Mouse (Mus musculus) liver, adult (tissue): Measurements from ENCODE around the gene Dnm2.
A peak's percentile ranks its signal among the peaks of the same experiment; 100 is the strongest.

Experiments
- GATA4 ChIP-seq: IDR thresholded peaks from 2 replicates; pipeline ENCODE4 v1.6.1; 2014; ENCODE audit warnings: mild to moderate bottlenecking, low read length; ENCODE audit not compliant: insufficient replicate concordance

Dnm2 gene

GRCm38 (mm10) chr9:21424631-21425555 lies at the start of gene Dnm2:
Dnm2 (plus strand) TSS chr9:21424908.
- TF ChIP-seq GATA4 = peak; percentile 35; the same call in 1 of the 2 replicates

DNA sequence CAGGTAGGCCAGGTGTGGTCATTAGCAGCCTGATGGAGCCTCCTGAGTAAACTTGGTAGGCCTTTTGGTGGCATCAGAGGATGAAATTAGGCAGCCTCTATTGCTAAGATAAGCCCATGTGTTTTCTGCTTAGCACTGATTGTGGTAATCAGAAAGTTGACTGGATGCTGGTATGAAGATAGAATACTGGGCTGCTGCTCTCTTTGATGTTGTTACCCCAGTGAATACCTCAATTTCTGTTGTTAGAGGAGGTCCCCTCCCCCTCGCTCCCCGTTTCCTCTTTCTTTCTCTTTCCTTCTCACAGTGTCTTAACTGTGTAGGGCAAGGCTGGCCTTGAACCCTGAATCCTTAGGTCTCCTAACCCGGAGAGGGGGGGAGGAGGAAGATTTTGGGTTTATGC lies 45.5 kb upstream of the Dnm2 start:
- TF ChIP-seq GATA4 = no peak

- no peak for TF ChIP-seq GATA4
These were observed 43.8 kb upstream of the Dnm2 start for GRCm38 (mm10) chr9:21380868-21381267.

DNA sequence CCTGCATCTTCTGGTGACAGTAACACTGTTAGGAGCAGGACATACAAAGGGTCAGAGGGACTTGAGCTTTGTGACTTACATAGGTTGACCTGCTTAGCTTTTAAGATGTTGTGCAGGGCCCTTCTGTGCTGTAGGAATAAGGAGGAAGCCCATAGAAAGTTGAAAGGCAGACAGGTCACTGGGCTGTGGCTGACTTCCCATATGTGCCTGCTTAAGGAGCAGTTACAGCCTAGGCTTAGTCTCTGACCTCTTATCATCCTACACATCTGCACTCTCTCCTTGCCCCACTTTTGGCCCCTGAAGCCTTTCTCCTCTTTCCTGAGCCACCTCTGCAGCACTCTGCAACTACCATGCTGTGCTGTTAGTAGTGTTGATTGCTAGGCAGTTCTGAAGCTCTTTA lies 40.7 kb upstream of the Dnm2 start:
- TF ChIP-seq GATA4 = no peak

- TF ChIP-seq GATA4 = no peak
These were observed 32.0 kb upstream of the Dnm2 start for GRCm38 (mm10) chr9:21392646-21393175.

GRCm38 (mm10) chr9:21395692-21396091 lies 29.0 kb upstream of the Dnm2 start:
- TF ChIP-seq GATA4 = no peak

- no peak for TF ChIP-seq GATA4
These were observed 27.5 kb upstream of the Dnm2 start for GRCm38 (mm10) chr9:21397170-21397569.

- no peak for TF ChIP-seq GATA4
These were observed 23.7 kb upstream of the Dnm2 start for GRCm38 (mm10) chr9:21401042-21401441.

DNA sequence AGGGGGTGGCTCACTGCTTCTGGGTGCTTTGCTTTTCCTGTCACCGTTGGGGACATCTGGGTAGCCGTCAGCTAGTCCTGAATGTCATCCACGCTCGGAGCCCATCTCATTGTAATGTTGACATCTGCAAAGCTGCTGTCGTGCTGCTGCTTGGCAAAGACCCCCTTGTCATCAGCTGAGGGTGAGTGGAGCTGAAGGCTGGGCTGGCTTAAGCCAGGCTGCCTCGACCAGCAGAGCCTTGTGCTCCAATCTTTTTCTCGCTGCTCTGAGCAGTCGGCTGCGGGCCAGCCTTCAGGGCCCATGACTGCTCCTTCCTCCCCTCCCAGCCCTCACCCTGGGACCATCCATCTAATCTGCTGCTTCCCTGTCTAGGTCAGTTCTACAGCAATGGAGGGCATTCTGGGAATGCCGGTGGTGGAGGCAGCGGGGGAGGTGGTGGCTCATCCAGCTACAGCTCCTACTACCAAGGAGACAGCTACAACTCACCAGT lies 21.9 kb upstream of the Dnm2 start:
- no peak for TF ChIP-seq GATA4

- TF ChIP-seq GATA4 = no peak
These were observed 21.0 kb upstream of the Dnm2 start for GRCm38 (mm10) chr9:21403745-21404144.

DNA sequence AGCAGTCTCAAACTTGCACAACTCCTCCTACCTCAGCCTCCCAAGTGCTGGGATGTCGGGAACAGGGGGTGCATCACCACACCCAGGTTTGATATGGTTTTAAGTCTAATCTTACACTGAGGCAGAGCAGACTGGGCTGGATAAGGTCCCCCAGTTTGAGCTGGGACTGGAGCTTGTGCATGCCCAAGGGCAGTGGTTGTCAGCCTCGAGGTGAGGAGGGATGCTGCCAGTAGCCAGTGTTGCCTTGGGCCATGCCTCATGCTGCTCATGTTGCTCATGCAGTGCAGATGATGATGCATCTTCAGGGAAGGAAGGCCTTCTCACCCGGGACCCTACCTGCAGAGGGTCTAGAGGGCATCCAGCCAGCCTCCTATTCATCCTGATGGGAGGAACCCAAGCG lies 19.2 kb upstream of the Dnm2 start:
- no peak for TF ChIP-seq GATA4

GRCm38 (mm10) chr9:21407951-21408350 lies 16.8 kb upstream of the Dnm2 start:
- TF ChIP-seq GATA4 = no peak

DNA sequence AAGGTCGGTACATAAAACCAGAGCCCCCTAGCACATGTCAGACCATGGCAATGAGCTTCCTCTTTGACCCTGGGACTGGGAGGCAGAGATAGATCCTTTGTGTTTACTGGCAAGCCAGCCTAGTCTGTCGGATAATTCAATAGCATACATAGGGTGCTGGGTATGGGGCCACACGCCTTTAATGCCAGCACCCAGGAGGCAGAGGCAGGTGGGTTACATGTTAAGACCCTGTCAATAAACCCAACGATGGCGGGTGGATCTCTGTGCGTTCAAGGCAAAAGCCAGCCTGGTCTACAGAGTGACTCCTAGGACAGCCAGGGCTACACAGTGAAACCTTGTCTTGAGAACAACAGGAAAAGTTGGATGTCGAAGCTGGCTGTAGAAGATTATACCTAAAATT lies 16.1 kb upstream of the Dnm2 start:
- no peak for TF ChIP-seq GATA4

- peak; percentile 32; the same call in 1 of the 2 replicates for TF ChIP-seq GATA4
These were observed 15.0 kb upstream of the Dnm2 start for GRCm38 (mm10) chr9:21409592-21410317.

- no peak for TF ChIP-seq GATA4
These were observed 12.8 kb upstream of the Dnm2 start, which contains the start of gene Qtrt1 for GRCm38 (mm10) chr9:21411669-21412550. Qtrt1 (plus strand) TSS chr9:21411837.
